Mouse (Mus musculus): ENCODE measurements around the gene Mtx3. TPM values are rescaled to one million over a fixed set of nuclear protein-coding genes. Genes with fewer than 3 reads are reported as not detected.

The Mtx3 gene
- polyA plus RNA-seq, 1 experiment from 2014 or later = 3.1 TPM

- no peak overlapping the region for H3K4me3 ChIP-seq
- no peak overlapping the region for H3K9ac ChIP-seq
- H3K9me3 ChIP-seq (replicated peaks) = no peaks in the 10 kb centered on the region
- no peak overlapping the region for H3K4me2 ChIP-seq
- no peak for ATAC-seq (ENCODE audit: insufficient number of reproducible peaks, low FRiP score)
- H3K4me1 ChIP-seq (replicated peaks) = 0 out of 2 replicates have a peak, but pooled peaks cover 5% of the 10 kb centered on the region
- no peaks in the 10 kb centered on the region for H3K27me3 ChIP-seq (replicated peaks)
- WGBS = 73% methylated on average over 7 of the region's 7 CpGs
- peaks cover 50% of the 10 kb centered on the region for H3K36me3 ChIP-seq
- H3K27ac ChIP-seq (ENCODE audit: poor library complexity, severe bottlenecking) = no peak overlapping the region
Observed at GRCm38 (mm10) chr13:92847336-92847735, 2.8 kb downstream of the Mtx3 start.

GRCm38 (mm10) chr13:92848002-92848401, 3.4 kb downstream of the Mtx3 start:
- Histone ChIP-seq H3K9ac (no peak overlapping the region), H3K4me1 (replicated peaks) (0 out of 2 replicates have a peak, but pooled peaks cover 5% of the 10 kb centered on the region), H3K27ac (ENCODE audit: poor library complexity, severe bottlenecking) (no peak overlapping the region), H3K4me2 (no peak overlapping the region), H3K36me3 (peaks cover 55% of the 10 kb centered on the region), H3K4me3 (no peak overlapping the region), H3K9me3 (replicated peaks) (no peaks in the 10 kb centered on the region), H3K27me3 (replicated peaks) (no peaks in the 10 kb centered on the region)
- 53% methylated on average over 5 of the region's 5 CpGs for WGBS
- ATAC-seq (ENCODE audit: insufficient number of reproducible peaks, low FRiP score) = 0 out of 2 replicates have a peak, but pooled peaks have one; percentile 30

- H3K27me3 ChIP-seq (replicated peaks) = no peaks in the 10 kb centered on the region
- ATAC-seq (ENCODE audit: insufficient number of reproducible peaks, low FRiP score) = no peak
- H3K27ac ChIP-seq (ENCODE audit: poor library complexity, severe bottlenecking) = no peak overlapping the region
- no peak overlapping the region for H3K4me2 ChIP-seq
- H3K4me1 ChIP-seq (replicated peaks) = peaks cover 12% of the 10 kb centered on the region
- H3K4me3 ChIP-seq = no peak overlapping the region
- H3K9me3 ChIP-seq (replicated peaks) = 0 out of 2 replicates have a peak, but pooled peaks cover 2% of the 10 kb centered on the region
- no peak overlapping the region for H3K9ac ChIP-seq
- 74% methylated on average over 4 of the region's 4 CpGs for WGBS
- peaks cover 39% of the 10 kb centered on the region for H3K36me3 ChIP-seq
Observed at GRCm38 (mm10) chr13:92855901-92856300, 11.3 kb downstream of the Mtx3 start.

- H3K4me3 ChIP-seq = no peak overlapping the region
- no peak overlapping the region for H3K4me2 ChIP-seq
- no peak overlapping the region for H3K27ac ChIP-seq (ENCODE audit: poor library complexity, severe bottlenecking)
- H3K9me3 ChIP-seq (replicated peaks) = 0 out of 2 replicates have a peak, but pooled peaks cover 2% of the 10 kb centered on the region
- H3K4me1 ChIP-seq (replicated peaks) = peaks cover 12% of the 10 kb centered on the region
- no peak overlapping the region for H3K9ac ChIP-seq
- 74% methylated on average over 5 of the region's 5 CpGs for WGBS
- H3K27me3 ChIP-seq (replicated peaks) = no peaks in the 10 kb centered on the region
- ATAC-seq (ENCODE audit: insufficient number of reproducible peaks, low FRiP score) = no peak
- H3K36me3 ChIP-seq = peaks cover 18% of the 10 kb centered on the region
Observed at GRCm38 (mm10) chr13:92858808-92859207, 14.2 kb downstream of the Mtx3 start.

- 44% methylated on average over 4 of the region's 4 CpGs for WGBS
Observed at GRCm38 (mm10) chr13:92859959-92860358, 15.4 kb downstream of the Mtx3 start.

GRCm38 (mm10) chr13:92865358-92865757, 20.8 kb downstream of the Mtx3 start:
- H3K4me2 ChIP-seq = no peak overlapping the region
- H3K4me3 ChIP-seq = no peak overlapping the region
- no peaks in the 10 kb centered on the region for H3K27me3 ChIP-seq (replicated peaks)
- H3K9me3 ChIP-seq (replicated peaks) = no peaks in the 10 kb centered on the region
- H3K36me3 ChIP-seq = no peaks in the 10 kb centered on the region
- ATAC-seq (ENCODE audit: insufficient number of reproducible peaks, low FRiP score) = no peak
- 65% methylated on average over 7 of the region's 7 CpGs for WGBS
- no peak overlapping the region for H3K9ac ChIP-seq
- H3K27ac ChIP-seq (ENCODE audit: poor library complexity, severe bottlenecking) = no peak overlapping the region
- H3K4me1 ChIP-seq (replicated peaks) = peaks cover 3% of the 10 kb centered on the region

More at GRCm38 (mm10) chr13:92859959-92860358, 15.4 kb downstream of the Mtx3 start:
- H3K36me3 ChIP-seq = peaks cover 9% of the 10 kb centered on the region
- no peak overlapping the region for H3K4me3 ChIP-seq
- no peaks in the 10 kb centered on the region for H3K27me3 ChIP-seq (replicated peaks)
- H3K9me3 ChIP-seq (replicated peaks) = 0 out of 2 replicates have a peak, but pooled peaks cover 2% of the 10 kb centered on the region
- peaks cover 12% of the 10 kb centered on the region for H3K4me1 ChIP-seq (replicated peaks)
- no peak overlapping the region for H3K4me2 ChIP-seq
- H3K27ac ChIP-seq (ENCODE audit: poor library complexity, severe bottlenecking) = peak overlapping the region; percentile 52; the same call in 1 of the 2 replicates
- ATAC-seq (ENCODE audit: insufficient number of reproducible peaks, low FRiP score) = 0 out of 2 replicates have a peak, but pooled peaks have one; percentile 59
- no peak overlapping the region for H3K9ac ChIP-seq

- H3K27ac ChIP-seq (ENCODE audit: poor library complexity, severe bottlenecking) = no peak overlapping the region
- H3K9ac ChIP-seq = no peak overlapping the region
- no peak for ATAC-seq (ENCODE audit: insufficient number of reproducible peaks, low FRiP score)
- no peaks in the 10 kb centered on the region for H3K36me3 ChIP-seq
- 66% methylated on average over 1 of the region's 1 CpGs for WGBS
- H3K4me3 ChIP-seq = no peak overlapping the region
- H3K4me1 ChIP-seq (replicated peaks) = 0 out of 2 replicates have a peak, but pooled peaks cover 4% of the 10 kb centered on the region
- no peaks in the 10 kb centered on the region for H3K27me3 ChIP-seq (replicated peaks)
- H3K9me3 ChIP-seq (replicated peaks) = no peaks in the 10 kb centered on the region
- no peak overlapping the region for H3K4me2 ChIP-seq
Observed at GRCm38 (mm10) chr13:92866680-92867079, 22.1 kb downstream of the Mtx3 start.

- H3K4me1 ChIP-seq (replicated peaks) = peaks cover 11% of the 10 kb centered on the region
- no peak for ATAC-seq (ENCODE audit: insufficient number of reproducible peaks, low FRiP score)
- H3K27me3 ChIP-seq (replicated peaks) = no peaks in the 10 kb centered on the region
- H3K4me2 ChIP-seq = no peak overlapping the region
- no peaks in the 10 kb centered on the region for H3K36me3 ChIP-seq
- WGBS = 39% methylated on average over 4 of the region's 4 CpGs
- H3K9ac ChIP-seq = no peak overlapping the region
- H3K4me3 ChIP-seq = no peak overlapping the region
- H3K27ac ChIP-seq (ENCODE audit: poor library complexity, severe bottlenecking) = no peak overlapping the region
- H3K9me3 ChIP-seq (replicated peaks) = no peaks in the 10 kb centered on the region
Observed at GRCm38 (mm10) chr13:92879514-92879913, 35.0 kb downstream of the Mtx3 start.

- ATAC-seq (ENCODE audit: insufficient number of reproducible peaks, low FRiP score) = no peak
- Histone ChIP-seq H3K4me2 (no peak overlapping the region), H3K36me3 (no peaks in the 10 kb centered on the region), H3K4me3 (no peak overlapping the region), H3K27me3 (replicated peaks) (no peaks in the 10 kb centered on the region), H3K9ac (no peak overlapping the region), H3K4me1 (replicated peaks) (peaks cover 11% of the 10 kb centered on the region), H3K27ac (ENCODE audit: poor library complexity, severe bottlenecking) (no peak overlapping the region), H3K9me3 (replicated peaks) (no peaks in the 10 kb centered on the region)
- 74% methylated on average over 9 of the region's 9 CpGs for WGBS
Observed at GRCm38 (mm10) chr13:92879933-92880332, 35.4 kb downstream of the Mtx3 start.

GRCm38 (mm10) chr13:92880589-92880988, 36.0 kb downstream of the Mtx3 start:
- Histone ChIP-seq H3K4me2 (no peak overlapping the region), H3K27ac (ENCODE audit: poor library complexity, severe bottlenecking) (no peak overlapping the region), H3K27me3 (replicated peaks) (no peaks in the 10 kb centered on the region), H3K9me3 (replicated peaks) (no peaks in the 10 kb centered on the region), H3K36me3 (no peaks in the 10 kb centered on the region), H3K9ac (no peak overlapping the region), H3K4me1 (replicated peaks) (peaks cover 11% of the 10 kb centered on the region), H3K4me3 (no peak overlapping the region)
- no peak for ATAC-seq (ENCODE audit: insufficient number of reproducible peaks, low FRiP score)

- no peak overlapping the region for H3K4me3 ChIP-seq
- peaks cover 11% of the 10 kb centered on the region for H3K4me1 ChIP-seq (replicated peaks)
- H3K27me3 ChIP-seq (replicated peaks) = no peaks in the 10 kb centered on the region
- H3K9ac ChIP-seq = no peak overlapping the region
- H3K27ac ChIP-seq (ENCODE audit: poor library complexity, severe bottlenecking) = no peak overlapping the region
- H3K36me3 ChIP-seq = no peaks in the 10 kb centered on the region
- no peak overlapping the region for H3K4me2 ChIP-seq
- WGBS = 71% methylated on average over 9 of the region's 9 CpGs
- no peaks in the 10 kb centered on the region for H3K9me3 ChIP-seq (replicated peaks)
- no peak for ATAC-seq (ENCODE audit: insufficient number of reproducible peaks, low FRiP score)
Observed at GRCm38 (mm10) chr13:92882271-92882985, 37.9 kb downstream of the Mtx3 start.

Measured in heart, embryonic 12.5 days (tissue).